Mouse (Mus musculus) heart, adult 2 months (tissue): ENCODE measurements at regions not wholly inside any gene's neighbourhood (a gene's known extent, or its start where the extent isn't known, plus 50 kb on each side); places are given as distances from the start of the nearest gene placed in this dataset.

Source experiments
- DNase-seq, 2 experiments: peaks; one replicate each; pipeline ENCODE4 v3.0.0; 2021
- H3K27ac ChIP-seq: fragments of 200-600 bp; 2 replicates; pipeline ENCODE4 v1.8.1; 2022
- H3K27me3 ChIP-seq: fragments of 200-500 bp; 2 replicates; pipeline ENCODE4 v1.6.1; 2012; ENCODE audit warnings: mild to moderate bottlenecking, low read length, inconsistent platforms, mixed read lengths; ENCODE audit not compliant: control insufficient read depth, insufficient read depth
- H3K36me3 ChIP-seq: fragments of 200-500 bp; 2 replicates; pipeline ENCODE4 v1.6.1; 2012; ENCODE audit warnings: low read length, inconsistent platforms; ENCODE audit not compliant: control insufficient read depth, insufficient read depth
- H3K4me1 ChIP-seq: fragments of 200-500 bp; 2 replicates; pipeline ENCODE4 v1.6.1; 2011; ENCODE audit warnings: low read length; ENCODE audit not compliant: control insufficient read depth, insufficient read depth
- H3K4me3 ChIP-seq: fragments of 200-600 bp; 2 replicates; pipeline ENCODE4 v1.8.1; 2022
- H3K79me2 ChIP-seq: fragments of 200-500 bp; replicated peaks from 2 replicates; pipeline ENCODE4 v1.6.1; 2012; ENCODE audit warnings: mild to moderate bottlenecking, inconsistent platforms, low read length, moderate library complexity, mixed read lengths; ENCODE audit not compliant: control insufficient read depth, insufficient read depth
- H3K9ac ChIP-seq: fragments of 200-500 bp; 2 replicates; pipeline ENCODE4 v1.6.1; 2012; ENCODE audit warnings: low read depth, mild to moderate bottlenecking, control low read depth, inconsistent platforms, low read length, mixed read lengths
- CTCF ChIP-seq: fragments of 200-600 bp; IDR thresholded peaks from 2 replicates; pipeline ENCODE4 v1.8.1; 2022; ENCODE audit warnings: antibody characterized with exemption, mild to moderate bottlenecking, moderate library complexity
- EP300 ChIP-seq: fragments of 200-500 bp; IDR thresholded peaks from 2 replicates; pipeline ENCODE4 v1.6.1; 2011; ENCODE audit warnings: low read depth, low read length, control low read depth; ENCODE audit not compliant: insufficient read depth
- POLR2A ChIP-seq: fragments of 200-500 bp; IDR thresholded peaks from 2 replicates; pipeline ENCODE4 v1.6.1; 2011; ENCODE audit warnings: mild to moderate bottlenecking, low read depth, low read length, control low read depth; ENCODE audit not compliant: insufficient read depth
- WGBS: fragments of 180-500 bp; shearing (Covaris S2); methylation state at CpG from one replicate; pipeline ENCODE4 v1.1.7; 2018; 5-methylcytosine and 5-hydroxymethylcytosine counted together
- intact Hi-C: fragments of 180-260 bp; cut with DNase I; formaldehyde crosslinking; loops from one replicate; pipeline ENCODE4 v1.15.1; 2025

DNA sequence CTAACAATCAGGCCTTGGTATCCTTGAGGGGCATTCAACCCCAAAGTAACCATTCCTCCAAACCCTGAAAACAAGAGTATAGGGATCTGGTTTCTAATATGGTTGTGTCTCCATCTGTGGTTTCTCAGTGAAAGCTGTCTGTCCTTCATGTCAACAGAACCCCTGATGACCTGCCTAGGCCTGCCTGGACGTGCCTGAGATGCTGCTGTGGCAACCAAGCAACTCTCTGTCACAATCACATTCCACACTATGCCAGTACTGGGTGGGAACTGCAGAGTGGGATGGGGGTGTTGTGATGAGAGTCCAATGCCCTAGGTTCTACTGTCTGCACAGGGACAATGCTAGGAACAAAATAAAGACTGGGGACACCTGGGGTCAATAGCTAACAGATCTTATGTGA is 121.1 kb upstream of the Arntl start:
- 85% methylated on average over 1 of the region's 1 CpGs for WGBS
- peaks cover 2% of the 10 kb centered on the region for H3K4me1 ChIP-seq
- H3K27me3 ChIP-seq = no peaks in the 10 kb centered on the region
- intact Hi-C loops = no loop called here
- no peak overlapping the region for H3K4me3 ChIP-seq
- no peaks in the 10 kb centered on the region for H3K79me2 ChIP-seq
- no peak overlapping the region for H3K9ac ChIP-seq
- DNase-seq = no peak
- no peaks in the 10 kb centered on the region for H3K36me3 ChIP-seq
- no peak overlapping the region for H3K27ac ChIP-seq
- TF ChIP-seq CTCF (no peak), EP300 (no peak), POLR2A (no peak)

DNA sequence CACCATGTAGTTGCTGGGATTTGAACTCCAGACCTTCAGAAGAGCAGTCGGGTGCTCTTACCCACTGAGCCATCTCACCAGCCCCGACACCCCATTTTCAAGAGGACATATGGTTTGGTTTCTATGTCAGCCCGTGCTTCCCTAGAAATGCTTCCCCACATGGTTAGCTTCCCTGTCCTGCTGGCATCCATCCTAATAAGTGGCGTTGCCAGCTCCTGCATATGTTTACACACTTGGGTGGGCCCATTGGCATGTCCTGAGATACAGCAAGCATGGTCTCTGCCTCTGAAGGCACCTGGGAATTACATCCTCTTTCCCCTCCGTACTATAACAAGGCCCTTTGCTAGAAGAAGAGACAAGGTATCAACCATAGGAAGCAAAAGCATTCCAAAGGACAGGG is 119.6 kb upstream of the Arntl start:
- WGBS = 74% methylated on average over 5 of the region's 5 CpGs
- Histone ChIP-seq H3K4me3 (no peak overlapping the region), H3K79me2 (no peaks in the 10 kb centered on the region), H3K36me3 (no peaks in the 10 kb centered on the region), H3K27ac (no peak overlapping the region), H3K9ac (no peak overlapping the region), H3K27me3 (no peaks in the 10 kb centered on the region), H3K4me1 (peaks cover 2% of the 10 kb centered on the region)
- intact Hi-C loops = no loop called here
- no peak for TF ChIP-seq CTCF
- no peak for TF ChIP-seq EP300
- no peak for TF ChIP-seq POLR2A
- no peak for DNase-seq

DNA sequence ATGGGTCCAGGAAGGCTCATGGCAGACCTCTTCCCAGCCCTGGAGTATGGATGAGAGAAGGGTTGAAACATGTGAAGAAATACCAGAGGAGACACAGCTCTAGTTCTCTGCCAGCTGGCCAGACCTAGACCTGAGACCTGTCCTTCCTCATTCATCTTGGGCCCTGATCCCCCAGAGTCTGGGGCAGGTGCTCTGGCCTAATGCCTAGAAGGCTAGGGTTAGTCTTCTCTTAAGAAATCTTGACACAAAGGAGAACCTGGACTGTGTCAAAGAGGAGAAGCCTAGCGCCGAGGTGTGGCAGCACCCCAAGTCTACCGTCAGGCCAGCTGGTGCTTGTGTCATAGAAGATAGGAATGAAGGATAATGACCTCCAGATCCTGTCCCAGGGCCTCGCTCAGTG is 118.2 kb upstream of the Arntl start:
- Histone ChIP-seq H3K4me1 (peaks cover 2% of the 10 kb centered on the region), H3K36me3 (no peaks in the 10 kb centered on the region), H3K4me3 (no peak overlapping the region), H3K79me2 (no peaks in the 10 kb centered on the region), H3K9ac (no peak overlapping the region), H3K27ac (no peak overlapping the region), H3K27me3 (no peaks in the 10 kb centered on the region)
- 72% methylated on average over 4 of the region's 4 CpGs for WGBS
- intact Hi-C loops = no loop called here
- no peak for DNase-seq
- TF ChIP-seq POLR2A = no peak
- no peak for TF ChIP-seq CTCF
- TF ChIP-seq EP300 = no peak

DNA sequence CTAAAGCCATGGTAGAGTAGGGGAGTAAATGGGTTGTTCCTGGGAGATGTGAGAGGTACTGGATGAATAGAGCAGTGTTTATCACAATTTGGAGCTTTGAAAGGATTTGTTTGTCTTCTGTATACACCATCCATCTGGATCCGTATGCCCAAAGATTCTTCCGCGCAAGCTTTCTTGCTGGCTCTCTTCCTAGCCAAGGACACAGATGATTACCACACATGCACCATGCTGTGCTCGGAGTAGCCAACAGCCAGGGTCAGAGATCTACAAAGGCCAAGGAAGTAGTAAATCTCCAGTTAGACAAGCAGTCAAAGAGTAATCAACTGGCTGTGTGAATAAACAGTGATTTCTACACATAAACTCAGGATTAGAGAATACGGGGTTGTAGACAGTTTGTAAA is 113.3 kb upstream of the Arntl start:
- DNase-seq = no peak
- H3K27ac ChIP-seq = no peak overlapping the region
- no peaks in the 10 kb centered on the region for H3K36me3 ChIP-seq
- intact Hi-C loops = no loop called here
- no peaks in the 10 kb centered on the region for H3K79me2 ChIP-seq
- WGBS = 85% methylated on average over 5 of the region's 5 CpGs
- TF ChIP-seq CTCF (no peak), EP300 (no peak), POLR2A (no peak)
- H3K4me1 ChIP-seq = no peaks in the 10 kb centered on the region; the same call in 1 of the 2 replicates
- no peak overlapping the region for H3K4me3 ChIP-seq
- H3K9ac ChIP-seq = no peak overlapping the region
- no peaks in the 10 kb centered on the region for H3K27me3 ChIP-seq

DNA sequence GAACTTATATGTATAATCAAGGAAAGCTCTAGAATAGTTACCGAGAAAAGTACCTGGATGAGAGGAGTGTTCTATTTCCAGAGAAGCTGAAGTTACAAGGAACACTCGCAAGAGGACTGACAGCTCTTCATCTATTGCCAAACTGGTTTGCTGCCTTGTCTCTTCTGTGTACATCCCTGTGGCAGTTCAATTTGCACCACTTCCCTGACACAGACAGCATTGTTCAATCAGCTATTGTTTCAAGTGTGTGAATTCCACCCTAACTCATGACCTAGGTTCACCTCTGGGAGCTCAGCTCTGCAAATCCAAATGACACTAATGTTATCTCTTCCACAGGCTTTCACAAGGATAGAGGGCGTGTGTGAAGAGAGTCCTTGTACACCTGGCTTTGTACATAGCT is 112.2 kb upstream of the Arntl start:
- Histone ChIP-seq H3K36me3 (no peaks in the 10 kb centered on the region), H3K27me3 (no peaks in the 10 kb centered on the region), H3K79me2 (no peaks in the 10 kb centered on the region), H3K4me1 (no peaks in the 10 kb centered on the region; the same call in 1 of the 2 replicates), H3K27ac (no peak overlapping the region), H3K4me3 (no peak overlapping the region), H3K9ac (no peak overlapping the region)
- no peak for TF ChIP-seq CTCF
- TF ChIP-seq EP300 = no peak
- TF ChIP-seq POLR2A = no peak
- WGBS = 56% methylated on average over 3 of the region's 3 CpGs
- DNase-seq = no peak
- intact Hi-C loops = no loop called here

DNA sequence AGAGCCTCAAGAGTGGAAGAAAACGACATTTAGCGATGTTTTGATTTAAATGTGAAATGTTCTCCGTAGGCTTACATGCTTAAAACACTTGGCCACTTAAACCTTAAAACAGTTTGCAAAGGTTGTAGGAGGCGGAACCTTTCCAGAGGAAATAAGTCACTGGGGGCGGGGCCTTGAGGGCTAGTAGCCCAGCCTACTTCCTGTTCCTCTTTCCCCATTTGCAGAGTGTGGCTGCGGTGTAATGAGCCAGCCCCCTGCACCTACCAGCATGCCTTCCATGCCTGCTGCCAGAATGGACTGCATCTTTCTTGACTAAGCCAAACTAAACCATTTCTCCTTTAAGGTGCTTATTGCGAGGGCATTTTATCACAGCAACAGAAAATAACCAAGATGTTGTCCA is 103.0 kb upstream of the Arntl start:
- no peak overlapping the region for H3K9ac ChIP-seq
- H3K27me3 ChIP-seq = no peaks in the 10 kb centered on the region
- H3K36me3 ChIP-seq = no peaks in the 10 kb centered on the region
- no peaks in the 10 kb centered on the region; the same call in 1 of the 2 replicates for H3K4me1 ChIP-seq
- no peaks in the 10 kb centered on the region for H3K79me2 ChIP-seq
- H3K27ac ChIP-seq = no peak overlapping the region
- DNase-seq = no peak
- intact Hi-C loops = no loop called here
- WGBS = 88% methylated on average over 7 of the region's 7 CpGs
- no peak overlapping the region for H3K4me3 ChIP-seq
- TF ChIP-seq CTCF = no peak
- TF ChIP-seq EP300 = no peak
